Mouse (Mus musculus): ENCODE data around the gene Nell1. TPM values are rescaled to one million over a fixed set of nuclear protein-coding genes. Genes with fewer than 3 reads are reported as not detected.
"Not testable (repeated sequence)": the region's sequence is repeated elsewhere in the genome, so short reads cannot be mapped to it uniquely, and the experiment has no call there.

Nell1 gene
- 10 to 100 TPM; 66.0 to 75.2 TPM for total RNA-seq (2021)
- long read RNA-seq, full-length matches to known transcripts, result 26 of 38 reads
- long read RNA-seq, partial matches to known transcripts, result 10 of 38 reads
- long read RNA-seq, other reads (novel, unspliced or antisense), result 2 of 38 reads

GRCm38 (mm10) chr7:49974841-49975440, at the start of gene Nell1:
TSS of gene Nell1 (plus strand) at chr7:49974864.
- peak; percentile 35 to 53 for DNase-seq (ENCODE audit: low spot score in 2 of 2)

- no peak for DNase-seq (ENCODE audit: low spot score in 2 of 2)
Measured at GRCm38 (mm10) chr7:49928571-49928970, 46.1 kb upstream of the Nell1 start.

- no peak for DNase-seq (ENCODE audit: low spot score in 2 of 2)
Measured at GRCm38 (mm10) chr7:49929999-49930398, 44.7 kb upstream of the Nell1 start.

GRCm38 (mm10) chr7:49933386-49934115, 41.1 kb upstream of the Nell1 start:
- DNase-seq (ENCODE audit: low spot score in 2 of 2), result not testable (repeated sequence)

GRCm38 (mm10) chr7:49936821-49937220, 37.8 kb upstream of the Nell1 start:
- DNase-seq (ENCODE audit: low spot score in 2 of 2), result no peak

- DNase-seq (ENCODE audit: low spot score in 2 of 2), result no peak
Measured at GRCm38 (mm10) chr7:49942023-49942422, 32.6 kb upstream of the Nell1 start.

GRCm38 (mm10) chr7:49942490-49942889, 32.2 kb upstream of the Nell1 start:
- DNase-seq (ENCODE audit: low spot score in 2 of 2), result no peak

GRCm38 (mm10) chr7:49946691-49947090, 28.0 kb upstream of the Nell1 start:
- no peak for DNase-seq (ENCODE audit: low spot score in 2 of 2)

- DNase-seq (ENCODE audit: low spot score in 2 of 2), result peak in 1 of 2 experiments; percentile 24
Measured at GRCm38 (mm10) chr7:49953546-49954181, 21.0 kb upstream of the Nell1 start.

- no peak for DNase-seq (ENCODE audit: low spot score in 2 of 2)
Measured at GRCm38 (mm10) chr7:49954834-49955233, 19.8 kb upstream of the Nell1 start.

GRCm38 (mm10) chr7:49957142-49957541, 17.5 kb upstream of the Nell1 start:
- no peak for DNase-seq (ENCODE audit: low spot score in 2 of 2)

- DNase-seq (ENCODE audit: low spot score in 2 of 2), result no peak
Measured at GRCm38 (mm10) chr7:49963764-49964163, 10.9 kb upstream of the Nell1 start.

GRCm38 (mm10) chr7:49969516-49969915, 5.1 kb upstream of the Nell1 start:
- DNase-seq (ENCODE audit: low spot score in 2 of 2), result no peak

GRCm38 (mm10) chr7:49975441-49976121, 917 bp downstream of the Nell1 start:
- peak; percentile 49 to 73 for DNase-seq (ENCODE audit: low spot score in 2 of 2)

- DNase-seq (ENCODE audit: low spot score in 2 of 2), result no peak
Measured at GRCm38 (mm10) chr7:49981511-49982227, 7.0 kb downstream of the Nell1 start.

- DNase-seq (ENCODE audit: low spot score in 2 of 2), result no peak
Measured at GRCm38 (mm10) chr7:49984698-49985097, 10.0 kb downstream of the Nell1 start.

- no peak for DNase-seq (ENCODE audit: low spot score in 2 of 2)
Measured at GRCm38 (mm10) chr7:49985947-49986346, 11.3 kb downstream of the Nell1 start.

GRCm38 (mm10) chr7:49999321-49999720, 24.7 kb downstream of the Nell1 start:
- no peak for DNase-seq (ENCODE audit: low spot score in 2 of 2)

- DNase-seq (ENCODE audit: low spot score in 2 of 2), result no peak
Measured at GRCm38 (mm10) chr7:50005268-50005667, 30.6 kb downstream of the Nell1 start.

- DNase-seq (ENCODE audit: low spot score in 2 of 2), result no peak
Measured at GRCm38 (mm10) chr7:50035187-50036153, 60.8 kb downstream of the Nell1 start.

All from layer of hippocampus, postnatal 10 days (tissue).